Mouse (Mus musculus) liver, postnatal 0 days (tissue): ENCODE results near the gene Rexo1. TPM values are rescaled to one million over a fixed set of nuclear protein-coding genes. Genes with fewer than 3 reads are reported as not detected.

Experiments
- ATAC-seq: fragments of 200-750 bp; cut with Nextera tagmentation; 2 replicates; pipeline ENCODE4 v1.8.0; 2017; ENCODE audit warnings: mild to moderate bottlenecking, moderate library complexity
- DNase-seq: peaks from one replicate; pipeline ENCODE4 v3.0.0-alpha.2; 2016
- H3K27ac ChIP-seq: fragments of 300-500 bp; sonication (generic); 2 replicates; pipeline ENCODE4 v1.5.1; 2014; ENCODE audit warnings: antibody characterized with exemption, moderate library complexity, mild to moderate bottlenecking, low read depth
- H3K27me3 ChIP-seq: fragments of 300-500 bp; sonication (generic); 2 replicates; pipeline ENCODE4 v1.6.1; 2014; ENCODE audit warnings: low read length, control low read depth, mixed read lengths; ENCODE audit not compliant: insufficient read depth
- H3K36me3 ChIP-seq: fragments of 300-500 bp; sonication (generic); replicated peaks from 2 replicates; pipeline ENCODE4 v1.6.1; 2014; ENCODE audit warnings: mild to moderate bottlenecking, control low read depth, low read length, moderate library complexity, mixed read lengths; ENCODE audit not compliant: insufficient read depth
- H3K4me1 ChIP-seq: fragments of 300-500 bp; sonication (generic); 2 replicates; pipeline ENCODE4 v1.6.1; 2014; ENCODE audit warnings: antibody characterized with exemption, mild to moderate bottlenecking, control low read depth; ENCODE audit not compliant: insufficient read depth
- H3K4me2 ChIP-seq: fragments of 300-500 bp; sonication (generic); 2 replicates; pipeline ENCODE4 v1.6.1; 2014; ENCODE audit warnings: low read depth, mild to moderate bottlenecking, low read length, moderate library complexity, mixed read lengths
- H3K4me3 ChIP-seq: fragments of 300-500 bp; sonication (generic); 2 replicates; pipeline ENCODE4 v1.5.1; 2014; ENCODE audit warnings: low read depth, low read length
- H3K9ac ChIP-seq: fragments of 300-500 bp; sonication (generic); replicated peaks from 2 replicates; pipeline ENCODE4 v1.6.1; 2014; ENCODE audit warnings: mild to moderate bottlenecking, moderate library complexity
- H3K9me3 ChIP-seq: fragments of 300-500 bp; sonication (generic); 2 replicates; pipeline ENCODE4 v1.6.1; 2016; ENCODE audit warnings: mild to moderate bottlenecking, control low read depth, low read length, mixed read lengths
- CTCF ChIP-seq: sonication (generic); IDR thresholded peaks from 2 replicates; pipeline ENCODE4 v1.5.1; 2016; ENCODE audit warnings: antibody characterized with exemption, low read depth
- EP300 ChIP-seq: IDR thresholded peaks from 2 replicates; pipeline ENCODE4 v1.6.1; 2016; ENCODE audit warnings: antibody characterized with exemption, low read depth, mild to moderate bottlenecking
- WGBS: fragments of 180-500 bp; shearing (Covaris S2); extraction: QIAGEN DNeasy Blood & Tissue Kit; methylation state at CpG from one replicate; pipeline ENCODE4 v1.1.7; 2014; ENCODE audit not compliant: insufficient replicate concordance; 5-methylcytosine and 5-hydroxymethylcytosine counted together
- microRNA-seq: library from miRNA; unstranded; fragments of <30 nt; microRNA quantifications from one replicate; pipeline ENCODE4, GENCODE M21; 2016
- polyA plus RNA-seq: library from polyadenylated mRNA; unstranded; fragments of >200 nt; fragmentation: Nextera tagmentation; extraction: Ambion mirVana; gene quantifications from 2 replicates; pipeline ENCODE4 v1.2.1, GENCODE M21; 2015

The Rexo1 gene
- polyA plus RNA-seq, 1 experiment from 2014 or later = 8.1 TPM

DNA sequence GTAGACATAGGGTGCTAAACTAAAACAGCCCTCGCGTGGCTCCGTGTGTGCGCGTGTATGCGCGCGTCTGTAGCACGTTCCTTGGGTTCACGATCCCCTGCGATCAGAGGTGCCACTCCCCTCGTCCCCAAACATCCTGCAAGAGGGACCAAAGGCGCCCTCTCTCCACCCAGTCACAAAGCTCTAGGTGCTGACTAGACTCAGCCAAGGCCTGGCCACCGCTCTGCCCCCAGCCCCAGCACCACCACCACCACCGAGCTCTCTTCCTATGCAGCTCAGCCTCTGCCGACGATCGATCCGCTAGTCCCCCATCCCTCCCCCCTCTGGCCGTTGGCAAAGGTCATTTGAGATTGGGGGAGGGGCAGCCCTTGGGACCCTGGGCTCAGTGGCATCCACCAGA lies 64.9 kb downstream of the Rexo1 start:
- DNase-seq (no peak), ATAC-seq (no peak)
- TF ChIP-seq EP300 = no peak
- TF ChIP-seq CTCF = no peak
- Histone ChIP-seq H3K9me3 (no peaks in the 10 kb centered on the region), H3K4me3 (no peak overlapping the region), H3K9ac (no peak overlapping the region), H3K36me3 (no peaks in the 10 kb centered on the region), H3K4me1 (peaks cover 10% of the 10 kb centered on the region), H3K4me2 (0 out of 2 replicates have a peak overlapping the region, but pooled peaks have one; percentile 15), H3K27me3 (peaks cover 97% of the 10 kb centered on the region), H3K27ac (no peak overlapping the region)
- 2% methylated on average over 19 of the region's 20 CpGs for WGBS

DNA sequence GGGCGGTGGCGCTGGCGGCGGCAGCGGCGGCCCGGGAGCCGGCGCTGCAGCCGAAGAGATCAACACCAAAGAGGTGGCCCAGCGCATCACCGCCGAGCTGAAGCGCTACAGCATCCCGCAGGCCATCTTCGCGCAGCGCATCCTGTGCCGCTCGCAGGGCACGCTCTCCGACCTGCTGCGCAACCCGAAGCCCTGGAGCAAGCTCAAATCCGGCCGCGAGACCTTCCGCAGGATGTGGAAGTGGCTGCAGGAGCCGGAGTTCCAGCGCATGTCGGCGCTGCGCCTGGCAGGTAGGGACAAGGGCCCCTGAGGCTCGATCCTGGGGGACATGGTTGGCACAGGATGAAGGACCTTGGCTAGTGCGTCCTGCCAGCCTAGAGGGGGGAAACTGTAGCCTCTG lies 65.5 kb downstream of the Rexo1 start:
- whole genome bisulfite sequencing = under 1% methylated on average over 35 of the region's 35 CpGs
- Histone ChIP-seq H3K27me3 (peaks cover 98% of the 10 kb centered on the region), H3K9ac (no peak overlapping the region)

GRCm38 (mm10) chr10:80494732-80495131 lies 66.6 kb downstream of the Rexo1 start, which contains the start of gene Onecut3:
Onecut3 (plus strand) TSS chr10:80494835.
- DNase-seq (peak; percentile 42), ATAC-seq (no peak; the same call in 1 of the 2 replicates)
- Histone ChIP-seq H3K4me1 (peaks cover 10% of the 10 kb centered on the region), H3K36me3 (no peaks in the 10 kb centered on the region), H3K27me3 (peaks cover 98% of the 10 kb centered on the region), H3K4me3 (peak within 1 kb of the TSS; percentile 29), H3K9ac (no peak within 1 kb of the TSS), H3K27ac (no peak within 1 kb of the TSS), H3K9me3 (no peaks in the 10 kb centered on the region), H3K4me2 (peak within 1 kb of the TSS; percentile 55)
- TF ChIP-seq EP300 = no peak
- TF ChIP-seq CTCF = no peak
- 1% methylated on average over 32 of the region's 42 CpGs for WGBS

More for the DNA sequence above, 65.5 kb downstream of the Rexo1 start:
- Histone ChIP-seq H3K4me1 (peaks cover 10% of the 10 kb centered on the region), H3K27ac (no peak overlapping the region), H3K4me3 (no peak overlapping the region), H3K4me2 (no peak overlapping the region; the same call in 1 of the 2 replicates), H3K9me3 (no peaks in the 10 kb centered on the region), H3K36me3 (no peaks in the 10 kb centered on the region)
- no peak for ATAC-seq
- DNase-seq = no peak
- TF ChIP-seq EP300 (no peak), CTCF (no peak)

Small RNAs within 50 kb of the gene (microRNA-seq; reads per million reads assigned to microRNA genes)
- gene Mir6912 = not detected

Other genes with a start within 250 kb of the Rexo1 start
- gene 2310011J03Rik, start 241.0 kb downstream of the Rexo1 start, polyA plus RNA-seq = 25.5 and 27.4 TPM in 2 replicates
- gene Pcsk4, start 232.1 kb downstream of the Rexo1 start, polyA plus RNA-seq = 5.6 TPM in 2 replicates
- 167 and 174 TPM in 2 replicates for gene Reep6, start 231.6 kb downstream of the Rexo1 start, polyA plus RNA-seq
- gene Adamtsl5, start 213.1 kb downstream of the Rexo1 start, polyA plus RNA-seq = 1.5 and 1.8 TPM in 2 replicates
- 0.08 and 0.20 TPM in 2 replicates for gene Plk5, start 205.1 kb downstream of the Rexo1 start, polyA plus RNA-seq
- 0.72 and 0.99 TPM in 2 replicates for gene Mex3d, start 173.9 kb downstream of the Rexo1 start, polyA plus RNA-seq
- 33.4 and 33.5 TPM in 2 replicates for gene Mbd3, start 162.0 kb downstream of the Rexo1 start, polyA plus RNA-seq
- 753 and 771 TPM in 2 replicates for gene Uqcr11, start 154.7 kb downstream of the Rexo1 start, polyA plus RNA-seq
- gene Tcf3, start 127.9 kb downstream of the Rexo1 start, polyA plus RNA-seq = 28.2 and 29.5 TPM in 2 replicates
- not detected in 2 replicates for gene Onecut3, start 66.7 kb downstream of the Rexo1 start, polyA plus RNA-seq
- not detected in 2 replicates for gene Atp8b3, start 22.4 kb downstream of the Rexo1 start, polyA plus RNA-seq
- gene Klf16, start 15.8 kb upstream of the Rexo1 start, polyA plus RNA-seq = 6.1 and 6.5 TPM in 2 replicates
- 50.2 and 59.3 TPM in 2 replicates for gene Abhd17a, start 28.8 kb upstream of the Rexo1 start, polyA plus RNA-seq
- 27.5 and 29.2 TPM in 2 replicates for gene Scamp4, start 41.3 kb upstream of the Rexo1 start, polyA plus RNA-seq
- 2.1 and 2.6 TPM in 2 replicates for gene Adat3, start 41.3 kb upstream of the Rexo1 start, polyA plus RNA-seq
- 0.20 and 0.52 TPM in 2 replicates for gene Gm49322, start 44.5 kb upstream of the Rexo1 start, polyA plus RNA-seq
- 41.4 and 45.8 TPM in 2 replicates for gene Csnk1g2, start 61.3 kb upstream of the Rexo1 start, polyA plus RNA-seq
- 10.7 and 11.5 TPM in 2 replicates for gene Btbd2, start 95.5 kb upstream of the Rexo1 start, polyA plus RNA-seq
- 45.8 and 46.1 TPM in 2 replicates for gene Mknk2, start 116.6 kb upstream of the Rexo1 start, polyA plus RNA-seq
- gene Mob3a, start 140.4 kb upstream of the Rexo1 start, polyA plus RNA-seq = 14.7 and 17.3 TPM in 2 replicates
- gene Izumo4, start 140.6 kb upstream of the Rexo1 start, polyA plus RNA-seq = 7.9 and 10.4 TPM in 2 replicates
- gene Ap3d1, start 180.7 kb upstream of the Rexo1 start, polyA plus RNA-seq = 16.4 and 19.0 TPM in 2 replicates
- 4.6 TPM in 2 replicates for gene Dot1l, start 193.6 kb upstream of the Rexo1 start, polyA plus RNA-seq
- 20.9 and 22.2 TPM in 2 replicates for gene Sf3a2, start 236.6 kb upstream of the Rexo1 start, polyA plus RNA-seq
- gene Plekhj1, start 237.1 kb upstream of the Rexo1 start, polyA plus RNA-seq = 42.0 and 43.7 TPM in 2 replicates
- gene Amh, start 243.7 kb upstream of the Rexo1 start, polyA plus RNA-seq = 0.06 TPM in 1 of 2 replicates, not detected in the other